Mouse (Mus musculus) layer of hippocampus, postnatal 10 days (tissue): ENCODE results near the gene 2410137M14Rik. TPM values are rescaled to one million over a fixed set of nuclear protein-coding genes. Genes with fewer than 3 reads are reported as not detected.
"Not testable (repeated sequence)": the region's sequence is repeated elsewhere in the genome, so short reads cannot be mapped to it uniquely, and the experiment has no call there.

ENCODE experiments used
- DNase-seq, 2 experiments: peaks; one replicate each; pipeline ENCODE4 v3.0.0; 2021; ENCODE audit warnings: low spot score in 2 of 2
- total RNA-seq, 2 experiments: library from RNA; stranded (reverse); gene quantifications; 2 replicates each; pipeline ENCODE4 v1.2.3; 2021

2410137M14Rik gene
- total RNA-seq, 2 experiments from 2014 or later, result 0.53 to 0.83 TPM

DNA sequence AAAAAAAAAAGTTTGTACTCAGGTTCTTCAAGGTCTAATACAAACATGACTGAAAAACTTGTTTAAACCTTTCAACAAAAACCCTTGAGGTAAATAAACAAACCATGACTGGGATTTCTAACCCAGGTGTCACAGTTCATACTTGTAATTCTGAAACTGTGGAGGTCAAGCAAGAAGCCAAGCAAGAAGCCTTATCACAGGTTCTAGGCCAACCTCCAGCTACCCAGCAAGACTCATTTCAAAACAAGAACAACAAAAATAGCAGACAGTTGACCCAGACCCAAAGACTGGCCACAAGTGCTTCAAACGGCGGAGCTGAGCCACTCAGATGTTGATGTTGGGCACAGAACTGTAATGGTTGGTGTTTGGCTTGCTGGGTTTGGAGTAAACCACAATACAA, 13.5 kb upstream of the 2410137M14Rik start:
- no peak for DNase-seq

- DNase-seq, result no peak
Measured at GRCm38 (mm10) chr17:36993770-36994325, 12.8 kb upstream of the 2410137M14Rik start.

DNA sequence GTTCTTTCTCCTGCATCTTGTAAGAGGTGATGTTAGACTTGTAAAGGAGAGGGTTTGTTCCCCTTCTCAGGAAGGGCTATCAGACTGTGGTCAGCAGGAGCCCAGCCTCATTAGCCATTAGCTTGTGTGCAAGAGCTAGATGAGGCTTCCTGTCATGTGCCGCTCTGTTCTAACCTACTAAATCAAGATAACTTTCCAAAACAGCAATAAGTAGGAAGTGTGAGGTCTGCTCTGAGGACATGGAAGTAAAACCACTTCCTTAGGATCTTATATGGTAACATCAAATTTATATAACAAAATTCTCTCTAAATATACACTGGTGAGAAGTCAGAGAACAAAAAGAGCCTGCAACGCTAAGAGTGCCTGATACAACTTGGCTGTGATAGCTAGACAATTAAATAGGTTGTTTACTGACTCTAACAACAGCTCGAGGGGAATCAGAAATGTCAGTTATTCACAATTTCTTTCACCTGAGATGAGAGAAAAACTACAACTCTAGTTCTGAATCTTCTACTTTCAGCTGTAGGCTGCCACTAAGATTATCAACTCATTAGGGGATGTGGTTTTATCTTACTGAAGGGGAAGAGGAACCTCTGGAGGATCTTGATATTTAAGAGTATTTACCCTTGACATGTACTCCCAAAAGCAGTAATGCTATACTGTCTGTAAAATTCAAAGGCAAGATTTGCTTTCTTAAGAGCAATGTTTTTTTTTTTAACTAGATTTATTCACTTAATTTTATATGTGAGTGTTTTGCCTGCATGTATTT, 11.5 kb upstream of the 2410137M14Rik start:
- no peak for DNase-seq

DNA sequence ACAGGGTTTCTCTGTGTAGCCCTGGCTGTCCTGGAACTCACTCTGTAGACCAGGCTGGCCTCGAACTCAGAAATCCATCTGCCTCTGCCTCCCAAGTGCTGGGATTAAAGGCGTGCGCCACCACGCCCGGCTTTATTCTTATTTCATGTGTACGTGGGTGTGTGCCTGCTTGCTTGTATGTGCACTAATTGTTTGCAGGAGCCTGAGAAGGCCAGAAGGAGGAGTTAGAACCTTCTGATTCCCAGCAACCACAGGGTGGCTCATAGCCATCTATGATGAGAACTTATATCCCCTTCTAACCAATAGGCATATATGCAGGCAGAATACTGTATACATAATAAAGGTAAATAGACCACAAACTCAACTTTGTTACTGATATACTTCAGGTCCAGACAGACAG, 9.6 kb upstream of the 2410137M14Rik start:
- DNase-seq, result not testable (repeated sequence)

DNA sequence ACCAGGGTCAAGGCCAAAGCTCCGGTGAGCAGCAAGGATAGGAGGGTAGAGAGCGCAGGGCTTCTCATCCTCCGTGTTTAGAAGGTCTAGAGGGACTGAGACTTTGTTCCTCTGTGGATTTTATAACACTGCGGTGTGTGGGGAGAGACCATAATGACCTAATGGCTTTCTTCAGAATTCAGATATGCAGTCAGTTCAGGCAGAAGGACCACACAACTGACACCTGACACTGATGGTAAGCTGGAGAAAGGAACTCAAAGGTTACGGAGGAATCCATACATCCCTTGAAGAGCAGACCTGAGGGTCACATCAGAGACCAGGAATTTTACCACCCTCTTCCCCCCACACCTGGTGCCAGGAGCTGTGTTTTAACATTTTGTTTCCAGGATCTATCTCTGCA, 8.4 kb upstream of the 2410137M14Rik start, which contains the start of gene H2-M5:
Gene H2-M5 (minus strand): TSS at position 101 of the 400 bp plus-strand sequence.
- no peak for DNase-seq

DNA sequence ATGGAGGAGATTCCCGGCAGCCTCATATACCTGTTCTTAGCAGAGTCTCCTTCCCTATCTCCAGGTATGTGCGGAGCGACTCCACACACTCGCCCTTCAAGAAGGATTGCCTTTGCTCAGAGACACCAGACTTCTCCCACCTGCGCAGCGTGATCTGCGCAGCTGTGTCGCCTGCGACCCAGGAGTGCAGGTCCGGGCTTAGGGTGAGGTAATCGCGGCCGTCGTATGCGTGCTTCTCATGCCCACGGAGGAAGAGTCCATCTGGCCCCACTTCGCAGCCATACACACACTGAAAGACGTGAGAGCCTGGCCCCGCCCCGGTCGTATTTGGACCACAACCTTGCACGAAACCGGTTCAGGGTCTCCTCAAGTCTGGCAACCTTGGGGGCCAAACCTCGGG, 7.4 kb upstream of the 2410137M14Rik start:
- DNase-seq, result no peak

GRCm38 (mm10) chr17:36982253-36983155, 1.5 kb upstream of the 2410137M14Rik start:
- no peak for DNase-seq

DNA sequence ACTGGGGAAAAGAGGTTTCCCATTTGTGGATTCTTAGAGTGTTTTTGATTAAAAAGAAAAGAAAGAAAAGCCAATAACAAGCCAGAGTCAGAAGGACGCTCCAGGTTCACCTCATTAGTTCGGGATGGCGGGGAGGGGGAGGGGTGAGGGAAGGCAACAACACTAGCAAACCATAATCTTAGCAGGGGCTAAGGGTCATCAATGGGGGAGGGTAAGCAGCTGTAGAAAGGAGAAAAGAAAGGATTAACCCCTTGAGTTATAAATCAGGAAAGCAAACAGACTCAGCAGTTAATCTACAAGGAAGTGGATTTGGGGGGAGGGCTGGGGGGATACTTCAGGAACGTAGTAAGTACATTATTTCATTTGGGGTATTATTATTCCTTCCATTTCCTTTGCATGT, 808 bp upstream of the 2410137M14Rik start:
- DNase-seq, result no peak

GRCm38 (mm10) chr17:36973271-36973787, 7.7 kb downstream of the 2410137M14Rik start:
- DNase-seq, result no peak

DNA sequence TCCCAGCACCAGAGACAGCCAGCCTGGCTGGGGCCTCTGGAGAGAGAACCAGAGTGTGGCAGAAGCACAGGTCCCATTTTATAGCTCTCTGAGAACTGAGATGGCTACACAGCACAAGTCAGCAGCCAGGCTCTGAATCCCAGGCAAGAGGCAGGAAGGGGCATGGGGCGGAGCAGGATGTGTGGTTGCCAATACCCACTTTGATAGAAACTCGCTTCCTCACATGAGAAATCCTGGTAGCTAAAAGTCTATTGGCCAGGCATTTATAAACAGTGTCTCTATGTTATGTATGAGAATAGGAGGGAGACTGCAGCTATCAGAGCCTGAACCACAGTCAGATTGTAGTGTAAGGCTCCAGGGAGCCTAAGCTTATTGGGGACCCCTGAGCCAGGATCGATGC, 8.2 kb downstream of the 2410137M14Rik start:
- DNase-seq, result no peak

- no peak for DNase-seq
Measured at GRCm38 (mm10) chr17:36971172-36971850, 9.7 kb downstream of the 2410137M14Rik start.

- no peak for DNase-seq
Measured at GRCm38 (mm10) chr17:36970316-36970890, 10.6 kb downstream of the 2410137M14Rik start.

DNA sequence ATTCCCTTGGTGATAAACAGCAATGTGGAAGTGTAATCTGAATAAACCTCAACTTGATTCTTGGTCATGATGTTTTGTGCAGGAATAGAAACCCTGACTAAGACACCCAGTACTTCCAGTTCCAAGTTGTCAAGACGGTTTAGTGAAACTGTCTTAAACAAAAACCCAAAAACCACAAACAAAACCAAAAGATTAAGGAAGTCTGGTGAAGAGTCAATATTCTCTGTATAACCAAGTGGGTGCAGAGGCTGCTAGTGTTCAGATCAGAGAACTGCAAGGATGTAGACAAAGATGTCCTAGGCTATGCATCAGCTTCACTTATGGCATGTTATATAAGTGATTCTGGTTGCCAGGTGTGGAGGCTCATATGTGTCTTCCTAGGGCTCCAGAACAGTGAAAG, 14.2 kb downstream of the 2410137M14Rik start:
- no peak for DNase-seq

GRCm38 (mm10) chr17:36961125-36961524, 19.9 kb downstream of the 2410137M14Rik start:
- DNase-seq, result no peak

- no peak for DNase-seq
Measured at GRCm38 (mm10) chr17:36958884-36959283, 22.2 kb downstream of the 2410137M14Rik start.

DNA sequence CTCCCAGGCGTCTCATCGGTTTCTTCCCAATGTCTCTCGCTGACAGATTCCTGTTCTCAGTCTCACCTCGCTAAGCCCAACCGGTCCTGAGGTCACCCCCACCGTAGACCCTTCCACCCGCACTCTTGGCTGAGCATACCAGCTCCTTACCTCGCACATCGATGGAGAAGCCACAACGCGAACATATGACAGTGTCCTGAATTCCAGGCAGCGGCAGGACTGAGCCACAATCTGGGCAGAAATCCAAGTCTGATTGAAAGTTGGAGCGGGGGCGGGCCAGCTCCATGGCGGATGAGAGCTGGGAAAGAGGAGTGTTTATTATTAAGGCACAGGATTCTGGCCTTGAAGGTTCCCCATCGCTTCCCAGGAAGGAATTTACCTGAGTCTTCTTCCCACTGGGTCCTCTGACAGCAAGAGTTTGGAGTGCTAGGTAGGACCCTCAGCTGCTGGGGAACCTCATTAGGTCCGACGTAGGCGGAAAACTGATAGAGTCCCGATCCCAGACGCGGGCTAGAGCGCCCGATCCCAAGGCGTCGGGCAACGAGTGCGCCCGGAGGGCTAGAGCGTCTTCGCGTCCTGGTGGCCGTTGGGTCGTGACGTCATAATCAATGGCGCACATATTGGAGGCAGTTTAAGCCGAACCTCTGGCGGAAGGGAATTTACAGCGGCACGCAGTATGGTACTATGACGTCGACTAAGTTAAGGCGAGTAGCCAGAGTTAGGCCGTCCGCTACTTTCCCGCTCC, 22.9 kb downstream of the 2410137M14Rik start, which contains the start of the genes Znrd1 and Znrd1as:
Gene Znrd1 (minus strand): TSS at position 561 of the 745 bp plus-strand sequence.
Gene Znrd1as (plus strand): TSS at position 594 of the 745 bp plus-strand sequence.
- DNase-seq, result peak; percentile 90 to 94

DNA sequence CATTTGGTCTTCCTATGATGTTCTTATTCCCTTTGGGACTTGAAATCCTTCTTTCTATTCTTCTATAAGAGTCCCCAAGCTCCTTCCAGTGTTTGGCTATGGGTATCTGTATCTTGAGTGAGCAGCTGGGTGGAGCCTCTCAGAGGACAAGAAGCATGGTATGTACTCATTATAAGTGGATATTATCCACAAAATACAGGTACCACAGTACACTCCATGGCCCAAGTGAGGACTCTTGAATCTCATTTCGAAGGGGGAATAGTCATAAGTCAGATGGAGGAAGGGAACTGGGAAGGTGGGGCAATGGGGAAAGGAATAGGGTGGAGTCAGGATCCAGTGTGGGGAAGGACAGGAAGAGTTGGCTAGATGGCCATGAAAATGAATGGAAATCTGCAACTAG, 28.0 kb downstream of the 2410137M14Rik start:
- DNase-seq, result no peak

DNA sequence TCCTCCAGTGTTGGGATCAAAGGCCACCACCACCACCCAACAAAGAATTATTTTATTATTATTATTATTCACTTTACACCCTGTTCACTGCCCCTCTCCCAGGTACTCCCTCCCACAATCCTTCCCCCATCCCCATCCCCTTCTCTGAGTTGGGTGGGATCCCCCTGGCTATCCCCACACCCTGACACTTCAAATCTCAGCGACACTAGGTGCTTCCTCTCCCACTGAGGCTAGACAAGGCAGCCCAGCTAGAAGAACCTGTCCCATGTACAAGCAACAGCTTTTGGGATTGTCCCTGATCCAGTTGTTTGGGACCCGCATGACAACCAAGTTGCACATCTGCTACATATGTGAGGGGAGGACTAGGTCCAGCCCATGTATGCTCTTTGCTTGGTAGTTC, 28.4 kb downstream of the 2410137M14Rik start:
- no peak for DNase-seq
